Mouse (Mus musculus) MEL (cell line): ENCODE measurements around the gene Pou3f1.

Experiments used
- CTCF ChIP-seq, 3 experiments: IDR thresholded peaks in 2 of 3; conservative IDR thresholded peaks in 1 of 3; 2 replicates each; pipeline ENCODE4 v1.5.1; 2011 to 2012; ENCODE audit warnings: low read length in 3 of 3, low read depth in 2 of 3, mild to moderate bottlenecking in 2 of 3, improper control_type of control experiment in 1 of 3, inconsistent platforms in 1 of 3, mixed read lengths in 1 of 3, moderate library complexity in 1 of 3; ENCODE audit not compliant: control insufficient read depth in 1 of 3, insufficient read depth in 1 of 3, poor library complexity in 1 of 3, severe bottlenecking in 1 of 3
- ELF1 ChIP-seq: IDR thresholded peaks from 2 replicates; pipeline ENCODE4 v1.6.1; 2014; ENCODE audit warnings: low read depth, mild to moderate bottlenecking, inconsistent platforms, low read length, improper control_type of control experiment, moderate library complexity
- EP300 ChIP-seq, 2 experiments: IDR thresholded peaks; 2 replicates each; pipeline ENCODE4 v1.6.1; 2011; ENCODE audit warnings: improper control_type of control experiment in 2 of 2, low read length in 2 of 2, low read depth in 1 of 2, mild to moderate bottlenecking in 1 of 2
- JUND ChIP-seq: IDR thresholded peaks from 2 replicates; pipeline ENCODE4 v1.6.1; 2011; ENCODE audit warnings: low read depth, mild to moderate bottlenecking, improper control_type of control experiment, low read length
- KAT2A ChIP-seq: conservative IDR thresholded peaks from 2 replicates; pipeline ENCODE4 v1.6.1; 2012; ENCODE audit warnings: low read depth, low read length, improper control_type of control experiment, inconsistent platforms
- MAX ChIP-seq: IDR thresholded peaks from 2 replicates; pipeline ENCODE4 v1.6.1; 2011; ENCODE audit warnings: low read length, improper control_type of control experiment
- MEF2A ChIP-seq: IDR thresholded peaks from 2 replicates; pipeline ENCODE4 v1.6.1; 2014; ENCODE audit warnings: low read depth, mild to moderate bottlenecking, inconsistent platforms, low read length, improper control_type of control experiment; ENCODE audit not compliant: poor library complexity, insufficient replicate concordance, severe bottlenecking; ENCODE audit errors: extremely low read depth
- POLR2A ChIP-seq, 2 experiments: IDR thresholded peaks; 2 replicates each; pipeline ENCODE4 v1.6.1; 2011 to 2012; ENCODE audit warnings: low read length in 2 of 2, mild to moderate bottlenecking in 2 of 2, control low read depth in 1 of 2, improper control_type of control experiment in 1 of 2, low read depth in 1 of 2, moderate library complexity in 1 of 2; ENCODE audit not compliant: control insufficient read depth in 1 of 2, insufficient read depth in 1 of 2, poor library complexity in 1 of 2
- RAD21 ChIP-seq: IDR thresholded peaks from 2 replicates; pipeline ENCODE4 v1.6.1; 2011; ENCODE audit warnings: mild to moderate bottlenecking, low read depth, low read length, improper control_type of control experiment
- RCOR1 ChIP-seq: IDR thresholded peaks from 2 replicates; pipeline ENCODE4 v1.6.1; 2012; ENCODE audit warnings: low read depth, mild to moderate bottlenecking, inconsistent platforms, low read length, improper control_type of control experiment
- SIN3A ChIP-seq: IDR thresholded peaks from 2 replicates; pipeline ENCODE4 v1.6.1; 2012; ENCODE audit warnings: low read length, improper control_type of control experiment, inconsistent platforms
- TBP ChIP-seq: IDR thresholded peaks from 2 replicates; pipeline ENCODE4 v1.8.0; 2011; ENCODE audit warnings: low read depth, low read length, improper control_type of control experiment
- UBTF ChIP-seq: IDR thresholded peaks from 2 replicates; pipeline ENCODE4 v1.6.1; 2012; ENCODE audit warnings: low read depth, mild to moderate bottlenecking, inconsistent platforms, low read length, improper control_type of control experiment, moderate library complexity, borderline replicate concordance; ENCODE audit not compliant: insufficient read depth
- USF1 ChIP-seq: IDR thresholded peaks from 2 replicates; pipeline ENCODE4 v1.6.1; 2014; ENCODE audit warnings: low read depth, mild to moderate bottlenecking, inconsistent platforms, low read length, improper control_type of control experiment, moderate library complexity

GRCm38 (mm10) chr4:124656854-124657650 lies 445 bp downstream of the Pou3f1 start:
- TF ChIP-seq CTCF (IDR thresholded peaks at IDR 0.05 in 2 of 3, conservative IDR thresholded peaks at IDR 0.05 in 1 of 3; ENCODE audit: control insufficient read depth in 1 of 3, insufficient read depth in 1 of 3, low read depth in 2 of 3, low read length in 3 of 3, poor library complexity in 1 of 3, severe bottlenecking in 1 of 3) (no peak), POLR2A (IDR thresholded peaks at IDR 0.05; ENCODE audit: control insufficient read depth in 1 of 2, insufficient read depth in 1 of 2, low read depth in 1 of 2, low read length in 2 of 2, poor library complexity in 1 of 2) (no peak), TBP (no peak), JUND (no peak), UBTF (no peak), RAD21 (no peak), RCOR1 (no peak), KAT2A (no peak), USF1 (no peak), MAX (no peak), EP300 (IDR thresholded peaks at IDR 0.05; ENCODE audit: low read depth in 1 of 2, low read length in 2 of 2) (no peak), SIN3A (no peak), MEF2A (no peak), ELF1 (no peak)
